Mouse (Mus musculus): ENCODE measurements around the gene Olfr281.
"Not testable (repeated sequence)": the region's sequence is repeated elsewhere in the genome, so short reads cannot be mapped to it uniquely, and the experiment has no call there.

Olfr281 gene

GRCm38 (mm10) chr15:98452288-98452687 lies at the start of gene Olfr281:
Gene Olfr281, plus strand, starts transcription at chr15:98452588.
- DNase-seq (ENCODE audit: low spot score) = no peak

- no peak for DNase-seq (ENCODE audit: low spot score)
These were observed 43.9 kb upstream of the Olfr281 start for GRCm38 (mm10) chr15:98408406-98409060.

- no peak for DNase-seq (ENCODE audit: low spot score)
These were observed 42.8 kb upstream of the Olfr281 start for GRCm38 (mm10) chr15:98409635-98410034.

- DNase-seq (ENCODE audit: low spot score) = no peak
These were observed 42.1 kb upstream of the Olfr281 start for GRCm38 (mm10) chr15:98410249-98410648.

GRCm38 (mm10) chr15:98415996-98416395 lies 36.4 kb upstream of the Olfr281 start:
- DNase-seq (ENCODE audit: low spot score) = no peak

GRCm38 (mm10) chr15:98416802-98417201 lies 35.6 kb upstream of the Olfr281 start:
- DNase-seq (ENCODE audit: low spot score) = not testable (repeated sequence)

- not testable (repeated sequence) for DNase-seq (ENCODE audit: low spot score)
These were observed 35.1 kb upstream of the Olfr281 start for GRCm38 (mm10) chr15:98417285-98417684.

- DNase-seq (ENCODE audit: low spot score) = no peak
These were observed 34.3 kb upstream of the Olfr281 start for GRCm38 (mm10) chr15:98418096-98418495.

GRCm38 (mm10) chr15:98420897-98421296 lies 31.5 kb upstream of the Olfr281 start:
- no peak for DNase-seq (ENCODE audit: low spot score)

- DNase-seq (ENCODE audit: low spot score) = no peak
These were observed 28.1 kb upstream of the Olfr281 start for GRCm38 (mm10) chr15:98424326-98424725.

GRCm38 (mm10) chr15:98424753-98425152 lies 27.6 kb upstream of the Olfr281 start:
- no peak for DNase-seq (ENCODE audit: low spot score)

- no peak for DNase-seq (ENCODE audit: low spot score)
These were observed 27.2 kb upstream of the Olfr281 start for GRCm38 (mm10) chr15:98425188-98425587.

- not testable (repeated sequence) for DNase-seq (ENCODE audit: low spot score)
These were observed 21.5 kb upstream of the Olfr281 start, which contains the start of gene Olfr282 for GRCm38 (mm10) chr15:98430925-98431324. Gene Olfr282, plus strand, starts transcription at chr15:98431225.

GRCm38 (mm10) chr15:98444561-98444960 lies 7.8 kb upstream of the Olfr281 start:
- no peak for DNase-seq (ENCODE audit: low spot score)

GRCm38 (mm10) chr15:98448521-98448920 lies 3.9 kb upstream of the Olfr281 start:
- no peak for DNase-seq (ENCODE audit: low spot score)

- DNase-seq (ENCODE audit: low spot score) = no peak
These were observed 17.2 kb downstream of the Olfr281 start, which contains the start of gene OR5BS1P for GRCm38 (mm10) chr15:98469596-98469995. Gene OR5BS1P, plus strand, starts transcription at chr15:98469896.

- no peak for DNase-seq (ENCODE audit: low spot score)
These were observed 19.2 kb downstream of the Olfr281 start for GRCm38 (mm10) chr15:98471539-98471938.

- no peak for DNase-seq (ENCODE audit: low spot score)
These were observed 22.6 kb downstream of the Olfr281 start for GRCm38 (mm10) chr15:98474958-98475357.

GRCm38 (mm10) chr15:98475382-98475781 lies 23.0 kb downstream of the Olfr281 start:
- DNase-seq (ENCODE audit: low spot score) = peak; percentile 24

GRCm38 (mm10) chr15:98476281-98476680 lies 23.9 kb downstream of the Olfr281 start:
- no peak for DNase-seq (ENCODE audit: low spot score)

GRCm38 (mm10) chr15:98479568-98480102 lies 27.2 kb downstream of the Olfr281 start:
- no peak for DNase-seq (ENCODE audit: low spot score)

GRCm38 (mm10) chr15:98482701-98483100 lies 30.3 kb downstream of the Olfr281 start, which contains the start of gene Lalba:
Gene Lalba, minus strand, starts transcription at chr15:98482721.
- DNase-seq (ENCODE audit: low spot score) = no peak

Data from c-Kit-positive CD71-positive TER-119-positive erythroid progenitor cells, embryonic 14.5 days (primary cell).